Mouse (Mus musculus) stomach, embryonic 16.5 days (tissue): ENCODE results near the gene Cacna1s. TPM values are rescaled to one million over a fixed set of nuclear protein-coding genes. Genes with fewer than 3 reads are reported as not detected.

ENCODE experiments used
- ATAC-seq: fragments of 200-750 bp; cut with Nextera tagmentation; 2 replicates; pipeline ENCODE4 v1.8.0; 2017; ENCODE audit warnings: moderate number of reproducible peaks, moderate TSS enrichment; ENCODE audit not compliant: insufficient read depth, low FRiP score
- H3K27ac ChIP-seq: fragments of 300-500 bp; sonication (generic); 2 replicates; pipeline ENCODE4 v1.5.1; 2014; ENCODE audit warnings: low read length
- H3K27me3 ChIP-seq: fragments of 300-500 bp; sonication (generic); 2 replicates; pipeline ENCODE4 v1.6.1; 2014; ENCODE audit warnings: low read length, control low read depth, mixed read lengths; ENCODE audit not compliant: control insufficient read depth, insufficient read depth
- H3K36me3 ChIP-seq: fragments of 300-500 bp; sonication (generic); 2 replicates; pipeline ENCODE4 v1.6.1; 2014; ENCODE audit warnings: low read length; ENCODE audit not compliant: control insufficient read depth, insufficient read depth
- H3K4me1 ChIP-seq: fragments of 300-500 bp; sonication (generic); 2 replicates; pipeline ENCODE4 v1.6.1; 2014; ENCODE audit warnings: low read length, control low read depth, mixed read lengths; ENCODE audit not compliant: control insufficient read depth, insufficient read depth
- H3K4me2 ChIP-seq: fragments of 300-500 bp; sonication (generic); 2 replicates; pipeline ENCODE4 v1.6.1; 2014; ENCODE audit warnings: low read depth, low read length, mixed read lengths
- H3K4me3 ChIP-seq: fragments of 300-500 bp; sonication (generic); replicated peaks from 2 replicates; pipeline ENCODE4 v1.5.1; 2014; ENCODE audit warnings: mild to moderate bottlenecking, low read length
- H3K9ac ChIP-seq: fragments of 300-500 bp; sonication (generic); 2 replicates; pipeline ENCODE4 v1.6.1; 2014; ENCODE audit warnings: low read length
- H3K9me3 ChIP-seq: fragments of 300-500 bp; sonication (generic); replicated peaks from 2 replicates; pipeline ENCODE4 v1.6.1; 2016; ENCODE audit warnings: low read length, control low read depth; ENCODE audit not compliant: control insufficient read depth
- WGBS: fragments of 180-500 bp; shearing (Covaris S2); extraction: QIAGEN DNeasy Blood & Tissue Kit; methylation state at CpG from one replicate; pipeline ENCODE4 v1.1.7; 2014; 5-methylcytosine and 5-hydroxymethylcytosine counted together
- polyA plus RNA-seq: library from polyadenylated mRNA; unstranded; fragments of >200 nt; fragmentation: Nextera tagmentation; extraction: Ambion mirVana; gene quantifications from 2 replicates; pipeline ENCODE4 v1.2.1, GENCODE M21; 2015

The Cacna1s gene
- polyA plus RNA-seq, 1 experiment from 2014 or later, result 2.0 TPM

- Histone ChIP-seq H3K4me2 (no peak overlapping the region), H3K9me3 (no peaks in the 10 kb centered on the region), H3K9ac (no peak overlapping the region; the same call in 1 of the 2 replicates), H3K4me3 (no peak overlapping the region), H3K27me3 (no peaks in the 10 kb centered on the region), H3K36me3 (no peaks in the 10 kb centered on the region), H3K4me1 (peaks cover 70% of the 10 kb centered on the region), H3K27ac (no peak overlapping the region)
- ATAC-seq, result no peak
- WGBS, result 58% methylated on average over 3 of the region's 3 CpGs
Measured at GRCm38 (mm10) chr1:136130107-136130506, 77.6 kb downstream of the Cacna1s start.

GRCm38 (mm10) chr1:136130951-136131558 is 78.5 kb downstream of the Cacna1s start, which contains the start of gene Kif21b:
Gene Kif21b, plus strand, starts transcription at chr1:136131389.
- H3K27ac ChIP-seq, result peak within 1 kb of the TSS; percentile 34; the same call in 1 of the 2 replicates
- WGBS, result 2% methylated on average over 42 of the region's 42 CpGs

DNA sequence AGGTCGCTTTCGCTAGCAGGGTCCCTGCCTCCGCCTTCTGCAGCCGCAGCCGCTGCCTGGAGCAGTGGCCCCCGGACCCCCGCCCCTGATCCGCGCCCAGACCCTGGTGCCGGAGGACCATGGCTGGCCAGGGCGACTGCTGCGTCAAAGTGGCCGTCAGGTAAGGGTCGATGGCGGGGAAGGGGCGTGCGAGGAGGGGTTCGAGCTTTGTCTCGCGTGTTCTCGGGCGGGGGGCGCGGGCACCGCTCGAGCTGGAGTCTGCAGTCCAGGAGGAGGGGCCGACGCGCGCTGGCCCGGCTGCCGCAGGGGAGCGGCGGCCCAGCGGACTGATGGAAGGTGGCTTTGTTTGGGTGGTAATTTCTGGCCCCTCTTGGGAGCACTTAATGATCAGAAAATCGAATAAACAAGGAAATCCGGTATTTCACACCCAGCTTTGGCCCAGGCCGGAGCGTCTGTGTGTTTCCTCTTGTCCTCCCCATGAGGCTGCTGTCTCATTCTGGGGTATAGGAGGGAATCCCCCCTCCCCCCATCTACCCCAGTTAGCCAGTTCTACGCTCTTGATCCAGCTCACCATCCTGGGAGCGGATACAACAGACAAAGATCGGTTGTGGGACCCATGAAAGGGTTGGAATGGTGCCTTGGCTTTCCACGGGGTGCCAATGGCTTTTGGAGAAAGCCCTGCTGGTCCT is 79.2 kb downstream of the Cacna1s start:
- Histone ChIP-seq H3K4me1 (peaks cover 80% of the 10 kb centered on the region), H3K4me3 (peak overlapping the region; percentile 87), H3K36me3 (no peaks in the 10 kb centered on the region), H3K9ac (peak overlapping the region; percentile 89), H3K4me2 (peak overlapping the region; percentile 100), H3K9me3 (no peaks in the 10 kb centered on the region), H3K27me3 (no peaks in the 10 kb centered on the region), H3K27ac (no peak overlapping the region)
- peak; percentile 8; the same call in 1 of the 2 replicates for ATAC-seq
- WGBS, result under 1% methylated on average over 43 of the region's 43 CpGs

More at GRCm38 (mm10) chr1:136130951-136131558, 78.5 kb downstream of the Cacna1s start, which contains the start of gene Kif21b:
- no peaks in the 10 kb centered on the region for H3K36me3 ChIP-seq
- H3K27me3 ChIP-seq, result no peaks in the 10 kb centered on the region
- H3K9me3 ChIP-seq, result no peaks in the 10 kb centered on the region
- peak within 1 kb of the TSS; percentile 89 for H3K9ac ChIP-seq
- peak within 1 kb of the TSS; percentile 87 for H3K4me3 ChIP-seq
- peak; percentile 91 for ATAC-seq
- H3K4me1 ChIP-seq, result peaks cover 79% of the 10 kb centered on the region
- H3K4me2 ChIP-seq, result peak within 1 kb of the TSS; percentile 100

GRCm38 (mm10) chr1:136132386-136133201 is 80.0 kb downstream of the Cacna1s start:
- Histone ChIP-seq H3K9me3 (no peaks in the 10 kb centered on the region), H3K36me3 (no peaks in the 10 kb centered on the region), H3K4me1 (peaks cover 83% of the 10 kb centered on the region), H3K9ac (peak overlapping the region; percentile 89), H3K4me2 (peak overlapping the region; percentile 100), H3K4me3 (peak overlapping the region; percentile 87), H3K27me3 (no peaks in the 10 kb centered on the region), H3K27ac (no peak overlapping the region)
- WGBS, result 45% methylated on average over 10 of the region's 10 CpGs
- ATAC-seq, result no peak

- Histone ChIP-seq H3K4me3 (0 out of 2 replicates have a peak overlapping the region, but pooled peaks have one; percentile 7), H3K27me3 (no peaks in the 10 kb centered on the region), H3K27ac (0 out of 2 replicates have a peak overlapping the region, but pooled peaks have one; percentile 5), H3K9me3 (no peaks in the 10 kb centered on the region), H3K4me1 (peaks cover 85% of the 10 kb centered on the region), H3K4me2 (peak overlapping the region; percentile 14; the same call in 1 of the 2 replicates), H3K36me3 (no peaks in the 10 kb centered on the region), H3K9ac (0 out of 2 replicates have a peak overlapping the region, but pooled peaks have one; percentile 44)
- ATAC-seq, result no peak
- WGBS, result 53% methylated on average over 13 of the region's 13 CpGs
Measured at GRCm38 (mm10) chr1:136133570-136134240, 81.2 kb downstream of the Cacna1s start.

GRCm38 (mm10) chr1:136134547-136134946 is 82.0 kb downstream of the Cacna1s start:
- no peak for ATAC-seq
- no peaks in the 10 kb centered on the region for H3K27me3 ChIP-seq
- peak overlapping the region; percentile 73 for H3K27ac ChIP-seq
- H3K4me1 ChIP-seq, result peaks cover 86% of the 10 kb centered on the region
- no peak overlapping the region for H3K4me3 ChIP-seq
- no peaks in the 10 kb centered on the region for H3K36me3 ChIP-seq
- WGBS, result 71% methylated on average over 2 of the region's 2 CpGs
- H3K4me2 ChIP-seq, result 0 out of 2 replicates have a peak overlapping the region, but pooled peaks have one; percentile 14
- no peaks in the 10 kb centered on the region for H3K9me3 ChIP-seq
- peak overlapping the region; percentile 44; the same call in 1 of the 2 replicates for H3K9ac ChIP-seq

DNA sequence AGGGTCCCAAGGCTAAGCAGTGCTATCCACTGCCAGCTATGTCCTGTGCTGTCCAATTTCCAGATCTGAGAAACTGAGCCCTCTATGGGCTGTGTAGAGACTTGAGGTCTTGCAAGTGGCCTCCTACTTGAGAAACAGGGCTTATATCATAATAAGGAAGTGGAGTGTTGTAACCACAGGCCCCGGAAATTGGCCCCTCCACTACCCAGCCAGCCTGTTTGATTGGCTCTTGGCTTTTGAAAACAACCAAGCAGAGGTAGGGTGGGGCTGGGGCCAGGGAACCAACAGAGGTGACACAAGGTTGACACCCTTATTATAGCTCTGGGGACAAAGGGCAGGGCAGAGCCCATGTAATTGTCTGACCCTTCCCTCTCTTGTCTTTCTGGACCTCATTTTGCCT is 82.5 kb downstream of the Cacna1s start:
- 35% methylated on average over 1 of the region's 1 CpGs for WGBS
- Histone ChIP-seq H3K4me1 (peaks cover 86% of the 10 kb centered on the region), H3K4me2 (no peak overlapping the region), H3K27ac (peak overlapping the region; percentile 73; the same call in 1 of the 2 replicates), H3K27me3 (no peaks in the 10 kb centered on the region), H3K36me3 (no peaks in the 10 kb centered on the region), H3K9ac (0 out of 2 replicates have a peak overlapping the region, but pooled peaks have one; percentile 44), H3K4me3 (no peak overlapping the region), H3K9me3 (no peaks in the 10 kb centered on the region)
- peak; percentile 18 for ATAC-seq

- Histone ChIP-seq H3K9me3 (no peaks in the 10 kb centered on the region), H3K4me3 (no peak overlapping the region), H3K4me2 (no peak overlapping the region), H3K4me1 (peaks cover 81% of the 10 kb centered on the region), H3K36me3 (no peaks in the 10 kb centered on the region), H3K27me3 (no peaks in the 10 kb centered on the region), H3K27ac (peak overlapping the region; percentile 21), H3K9ac (0 out of 2 replicates have a peak overlapping the region, but pooled peaks have one; percentile 9)
- 70% methylated on average over 6 of the region's 6 CpGs for WGBS
- ATAC-seq, result no peak
Measured at GRCm38 (mm10) chr1:136135777-136136444, 83.4 kb downstream of the Cacna1s start.
